Mouse (Mus musculus) heart, embryonic 16.5 days (tissue): ENCODE results near the gene Tln2. TPM values are rescaled to one million over a fixed set of nuclear protein-coding genes. Genes with fewer than 3 reads are reported as not detected.

Experiments used
- ATAC-seq: fragments of 200-750 bp; cut with Nextera tagmentation; replicated peaks from 2 replicates; pipeline ENCODE4 v1.8.0; 2017; ENCODE audit warnings: moderate number of reproducible peaks; ENCODE audit not compliant: insufficient read depth, low FRiP score; ENCODE audit errors: extremely low read depth
- H3K27ac ChIP-seq: fragments of 300-500 bp; sonication (generic); 2 replicates; pipeline ENCODE4 v1.5.1; 2014; ENCODE audit warnings: mild to moderate bottlenecking, low read length, control low read depth, moderate library complexity
- H3K27me3 ChIP-seq: fragments of 300-500 bp; sonication (generic); 2 replicates; pipeline ENCODE4 v1.6.1; 2014; ENCODE audit warnings: low read length, mixed read lengths; ENCODE audit not compliant: control insufficient read depth, insufficient read depth
- H3K36me3 ChIP-seq: fragments of 300-500 bp; sonication (generic); 2 replicates; pipeline ENCODE4 v1.6.1; 2014; ENCODE audit not compliant: control insufficient read depth, insufficient read depth
- H3K4me1 ChIP-seq: fragments of 300-500 bp; sonication (generic); 2 replicates; pipeline ENCODE4 v1.6.1; 2014; ENCODE audit warnings: low read length, mixed read lengths; ENCODE audit not compliant: control insufficient read depth, insufficient read depth
- H3K4me2 ChIP-seq: fragments of 300-500 bp; sonication (generic); 2 replicates; pipeline ENCODE4 v1.6.1; 2014; ENCODE audit warnings: low read depth, mild to moderate bottlenecking, control low read depth, low read length
- H3K4me3 ChIP-seq: fragments of 300-500 bp; sonication (generic); 2 replicates; pipeline ENCODE4 v1.5.1; 2014; ENCODE audit warnings: mild to moderate bottlenecking, control low read depth, low read length
- H3K9ac ChIP-seq: fragments of 300-500 bp; sonication (generic); 2 replicates; pipeline ENCODE4 v1.6.1; 2014; ENCODE audit warnings: low read length, control low read depth
- H3K9me3 ChIP-seq: fragments of 300-500 bp; sonication (generic); replicated peaks from 2 replicates; pipeline ENCODE4 v1.6.1; 2016; ENCODE audit warnings: low read length; ENCODE audit not compliant: control insufficient read depth
- WGBS: fragments of 180-500 bp; shearing (Covaris S2); extraction: QIAGEN DNeasy Blood & Tissue Kit; methylation state at CpG from one replicate; pipeline ENCODE4 v1.1.7; 2014; 5-methylcytosine and 5-hydroxymethylcytosine counted together
- polyA plus RNA-seq: library from polyadenylated mRNA; unstranded; fragments of >200 nt; fragmentation: Nextera tagmentation; extraction: Ambion mirVana; gene quantifications from 2 replicates; pipeline ENCODE4 v1.2.1, GENCODE M21; 2015

Tln2 gene
- polyA plus RNA-seq, 1 experiment from 2014 or later = 51.5 TPM

- Histone ChIP-seq H3K4me1 (peaks cover 36% of the 10 kb centered on the region), H3K9ac (no peak overlapping the region), H3K9me3 (no peaks in the 10 kb centered on the region), H3K27me3 (no peaks in the 10 kb centered on the region), H3K4me2 (no peak overlapping the region), H3K4me3 (no peak overlapping the region), H3K27ac (peak overlapping the region; percentile 65), H3K36me3 (peaks cover 6% of the 10 kb centered on the region)
- WGBS = 25% methylated on average over 7 of the region's 7 CpGs
- peak; percentile 58 for ATAC-seq
Observed at GRCm38 (mm10) chr9:67270734-67271133, 288.8 kb downstream of the Tln2 start.

GRCm38 (mm10) chr9:67270061-67270595 is 289.4 kb downstream of the Tln2 start:
- ATAC-seq = no peak
- H3K36me3 ChIP-seq = peaks cover 2% of the 10 kb centered on the region; the same call in 1 of the 2 replicates
- no peak overlapping the region for H3K9ac ChIP-seq
- no peaks in the 10 kb centered on the region for H3K9me3 ChIP-seq
- peak overlapping the region; percentile 65 for H3K27ac ChIP-seq
- peaks cover 42% of the 10 kb centered on the region for H3K4me1 ChIP-seq
- H3K4me3 ChIP-seq = no peak overlapping the region
- H3K4me2 ChIP-seq = no peak overlapping the region
- WGBS = 59% methylated on average over 7 of the region's 7 CpGs
- no peaks in the 10 kb centered on the region for H3K27me3 ChIP-seq

- Histone ChIP-seq H3K27ac (no peak overlapping the region), H3K4me3 (no peak overlapping the region), H3K4me2 (no peak overlapping the region), H3K9ac (no peak overlapping the region), H3K9me3 (no peaks in the 10 kb centered on the region), H3K36me3 (peaks cover 2% of the 10 kb centered on the region; the same call in 1 of the 2 replicates), H3K4me1 (peaks cover 52% of the 10 kb centered on the region), H3K27me3 (no peaks in the 10 kb centered on the region)
- 76% methylated on average over 8 of the region's 8 CpGs for WGBS
- ATAC-seq = no peak
Observed at GRCm38 (mm10) chr9:67267276-67267990, 292.1 kb downstream of the Tln2 start.

GRCm38 (mm10) chr9:67265513-67265912 is 294.0 kb downstream of the Tln2 start:
- H3K36me3 ChIP-seq = peaks cover 3% of the 10 kb centered on the region; the same call in 1 of the 2 replicates
- H3K27ac ChIP-seq = peak overlapping the region; percentile 37
- peak overlapping the region; percentile 14; the same call in 1 of the 2 replicates for H3K9ac ChIP-seq
- H3K27me3 ChIP-seq = no peaks in the 10 kb centered on the region
- ATAC-seq = no peak
- H3K4me3 ChIP-seq = no peak overlapping the region
- no peak overlapping the region for H3K4me2 ChIP-seq
- peaks cover 50% of the 10 kb centered on the region for H3K4me1 ChIP-seq
- WGBS = 73% methylated on average over 11 of the region's 11 CpGs
- no peaks in the 10 kb centered on the region for H3K9me3 ChIP-seq

- peak overlapping the region; percentile 40 for H3K27ac ChIP-seq
- H3K9ac ChIP-seq = no peak overlapping the region; the same call in 1 of the 2 replicates
- H3K9me3 ChIP-seq = no peaks in the 10 kb centered on the region
- 29% methylated on average over 2 of the region's 2 CpGs for whole genome bisulfite sequencing
- no peak overlapping the region for H3K4me2 ChIP-seq
- 0 out of 2 replicates have a peak, but pooled peaks have one; percentile 52 for ATAC-seq
- H3K36me3 ChIP-seq = peaks cover 3% of the 10 kb centered on the region; the same call in 1 of the 2 replicates
- no peaks in the 10 kb centered on the region for H3K27me3 ChIP-seq
- H3K4me1 ChIP-seq = peaks cover 44% of the 10 kb centered on the region
- H3K4me3 ChIP-seq = no peak overlapping the region
Observed at GRCm38 (mm10) chr9:67264896-67265295, 294.6 kb downstream of the Tln2 start.

GRCm38 (mm10) chr9:67260835-67261599 is 298.5 kb downstream of the Tln2 start:
- peak overlapping the region; percentile 54 for H3K27ac ChIP-seq
- H3K4me1 ChIP-seq = peaks cover 28% of the 10 kb centered on the region
- H3K36me3 ChIP-seq = peaks cover 17% of the 10 kb centered on the region
- H3K27me3 ChIP-seq = no peaks in the 10 kb centered on the region
- 33% methylated on average over 13 of the region's 13 CpGs for WGBS
- H3K4me2 ChIP-seq = peak overlapping the region; percentile 37; the same call in 1 of the 2 replicates
- peak; percentile 62 for ATAC-seq
- no peaks in the 10 kb centered on the region for H3K9me3 ChIP-seq
- no peak overlapping the region for H3K4me3 ChIP-seq
- H3K9ac ChIP-seq = no peak overlapping the region

GRCm38 (mm10) chr9:67250141-67250540 is 309.4 kb downstream of the Tln2 start:
- peak; percentile 14; the same call in 1 of the 2 replicates for ATAC-seq
- Histone ChIP-seq H3K9me3 (peaks cover 2% of the 10 kb centered on the region; the same call in 1 of the 2 replicates), H3K4me3 (no peak overlapping the region), H3K4me1 (peaks cover 30% of the 10 kb centered on the region), H3K36me3 (peaks cover 14% of the 10 kb centered on the region), H3K27ac (peak overlapping the region; percentile 73), H3K4me2 (no peak overlapping the region), H3K27me3 (no peaks in the 10 kb centered on the region), H3K9ac (no peak overlapping the region)
- 35% methylated on average over 2 of the region's 2 CpGs for WGBS

GRCm38 (mm10) chr9:67247365-67247950 is 312.0 kb downstream of the Tln2 start:
- Histone ChIP-seq H3K27ac (peak overlapping the region; percentile 61; the same call in 1 of the 2 replicates), H3K9me3 (peaks cover 3% of the 10 kb centered on the region; the same call in 1 of the 2 replicates), H3K4me3 (no peak overlapping the region), H3K9ac (no peak overlapping the region), H3K4me1 (peaks cover 28% of the 10 kb centered on the region), H3K27me3 (no peaks in the 10 kb centered on the region), H3K36me3 (peaks cover 3% of the 10 kb centered on the region), H3K4me2 (no peak overlapping the region)
- 0 out of 2 replicates have a peak, but pooled peaks have one; percentile 29 for ATAC-seq
- WGBS = 62% methylated on average over 10 of the region's 10 CpGs
